Mouse (Mus musculus) cortical plate, adult 2 months (tissue): ENCODE data around the gene Pip4k2c. TPM values are rescaled to one million over a fixed set of nuclear protein-coding genes. Genes with fewer than 3 reads are reported as not detected.
"Not testable (repeated sequence)": the region's sequence is repeated elsewhere in the genome, so short reads cannot be mapped to it uniquely, and the experiment has no call there.

Experiments
- H3K27ac ChIP-seq: fragments of 200-500 bp; 2 replicates; pipeline ENCODE4 v1.5.1; 2012; ENCODE audit warnings: low read length, control low read depth, inconsistent platforms; ENCODE audit not compliant: insufficient read depth
- H3K4me1 ChIP-seq: fragments of 200-500 bp; 2 replicates; pipeline ENCODE4 v1.6.1; 2011; ENCODE audit warnings: low read length; ENCODE audit not compliant: control insufficient read depth, insufficient read depth
- H3K4me3 ChIP-seq: fragments of 200-500 bp; 2 replicates; pipeline ENCODE4 v1.5.1; 2011; ENCODE audit warnings: mild to moderate bottlenecking, low read length, control low read depth; ENCODE audit not compliant: insufficient read depth
- CTCF ChIP-seq: fragments of 200-500 bp; IDR thresholded peaks from 2 replicates; pipeline ENCODE4 v1.5.1; 2011; ENCODE audit warnings: mild to moderate bottlenecking, control low read depth, low read length; ENCODE audit not compliant: insufficient read depth; ENCODE audit errors: extremely low read depth
- POLR2A ChIP-seq: fragments of 200-500 bp; IDR thresholded peaks from 2 replicates; pipeline ENCODE4 v1.6.1; 2011; ENCODE audit warnings: mild to moderate bottlenecking, low read length, control low read depth; ENCODE audit not compliant: insufficient read depth; ENCODE audit errors: extremely low read depth
- polyA plus RNA-seq: library from polyadenylated mRNA; depleted of rRNA; stranded (reverse); fragments of >200 nt; gene quantifications from 2 replicates; pipeline ENCODE4 v1.2.3, GENCODE M21; 2012; rRNA removed

Pip4k2c gene
- polyA plus RNA-seq, 1 experiment: 116 TPM

- TF ChIP-seq CTCF (no peak), POLR2A (no peak)
- Histone ChIP-seq H3K27ac (no peak overlapping the region), H3K4me3 (no peak overlapping the region), H3K4me1 (no peaks in the 10 kb centered on the region)
These were observed 55.3 kb downstream of the Pip4k2c start for GRCm38 (mm10) chr10:127156089-127156488.

- Histone ChIP-seq H3K4me3 (no peak overlapping the region), H3K27ac (no peak overlapping the region), H3K4me1 (no peaks in the 10 kb centered on the region)
- TF ChIP-seq POLR2A (no peak), CTCF (no peak)
These were observed 56.7 kb downstream of the Pip4k2c start for GRCm38 (mm10) chr10:127154652-127155051.

- TF ChIP-seq CTCF (no peak), POLR2A (no peak)
- Histone ChIP-seq H3K4me3 (no peak overlapping the region), H3K27ac (no peak overlapping the region), H3K4me1 (no peaks in the 10 kb centered on the region)
These were observed 57.1 kb downstream of the Pip4k2c start for GRCm38 (mm10) chr10:127154241-127154640.

- H3K4me1 ChIP-seq: no peaks in the 10 kb centered on the region
- no peak overlapping the region for H3K4me3 ChIP-seq
- no peak overlapping the region for H3K27ac ChIP-seq
- TF ChIP-seq CTCF (no peak), POLR2A (no peak)
These were observed 58.1 kb downstream of the Pip4k2c start for GRCm38 (mm10) chr10:127153323-127153722.

GRCm38 (mm10) chr10:127152556-127152955 lies 58.8 kb downstream of the Pip4k2c start:
- H3K4me3 ChIP-seq, H3K27ac ChIP-seq, H3K4me1 ChIP-seq: not testable (repeated sequence)

GRCm38 (mm10) chr10:127151233-127151632 lies 60.2 kb downstream of the Pip4k2c start:
- not testable (repeated sequence) for H3K27ac ChIP-seq, H3K4me1 ChIP-seq, H3K4me3 ChIP-seq

GRCm38 (mm10) chr10:127150471-127150872 lies 60.9 kb downstream of the Pip4k2c start:
- TF ChIP-seq POLR2A (no peak), CTCF (no peak)
- H3K27ac ChIP-seq: no peak overlapping the region
- no peak overlapping the region for H3K4me3 ChIP-seq
- H3K4me1 ChIP-seq: no peaks in the 10 kb centered on the region

GRCm38 (mm10) chr10:127147135-127147534 lies 64.2 kb downstream of the Pip4k2c start:
- Histone ChIP-seq H3K4me3 (no peak overlapping the region), H3K4me1 (no peaks in the 10 kb centered on the region), H3K27ac (no peak overlapping the region)
- TF ChIP-seq POLR2A (no peak), CTCF (no peak)

Other genes with a start within 250 kb of the Pip4k2c start
- gene Ctdsp2, start 232.9 kb downstream of the Pip4k2c start, polyA plus RNA-seq: 76.5 TPM in 2 replicates
- gene Avil, start 210.9 kb downstream of the Pip4k2c start, polyA plus RNA-seq: 0.11 and 0.19 TPM in 2 replicates
- gene Tsfm, start 180.7 kb downstream of the Pip4k2c start, polyA plus RNA-seq: 34.6 and 36.2 TPM in 2 replicates
- 14.0 and 14.6 TPM in 2 replicates for gene Mettl1, start 170.2 kb downstream of the Pip4k2c start, polyA plus RNA-seq
- gene Eef1akmt3, start 170.1 kb downstream of the Pip4k2c start, polyA plus RNA-seq: 0.19 and 0.21 TPM in 2 replicates
- 0.67 and 0.78 TPM in 2 replicates for gene Cyp27b1, start 163.3 kb downstream of the Pip4k2c start, polyA plus RNA-seq
- gene March9, start 151.4 kb downstream of the Pip4k2c start, polyA plus RNA-seq: 11.8 TPM in 2 replicates
- gene Cdk4, start 148.1 kb downstream of the Pip4k2c start, polyA plus RNA-seq: 134 and 139 TPM in 2 replicates
- 81.3 and 88.3 TPM in 2 replicates for gene Tspan31, start 141.3 kb downstream of the Pip4k2c start, polyA plus RNA-seq
- gene Agap2, start 136.3 kb downstream of the Pip4k2c start, polyA plus RNA-seq: 383 and 414 TPM in 2 replicates
- gene Os9, start 90.5 kb downstream of the Pip4k2c start, polyA plus RNA-seq: 106 TPM in 2 replicates
- gene B4galnt1, start 46.4 kb downstream of the Pip4k2c start, polyA plus RNA-seq: 127 and 129 TPM in 2 replicates
- 8.7 TPM in 2 replicates for gene Slc26a10, start 30.9 kb downstream of the Pip4k2c start, polyA plus RNA-seq
- gene Arhgef25, start 21.5 kb downstream of the Pip4k2c start, polyA plus RNA-seq: 225 and 288 TPM in 2 replicates
- 371 and 407 TPM in 2 replicates for gene Dtx3, start 15.9 kb downstream of the Pip4k2c start, polyA plus RNA-seq
- gene Kif5a, start 51.8 kb upstream of the Pip4k2c start, polyA plus RNA-seq: 1,251 and 1,302 TPM in 2 replicates
- gene Dctn2, start 54.8 kb upstream of the Pip4k2c start, polyA plus RNA-seq: 304 and 309 TPM in 2 replicates
- gene Mbd6, start 77.4 kb upstream of the Pip4k2c start, polyA plus RNA-seq: 35.1 TPM in 2 replicates
- gene Mars, start 100.2 kb upstream of the Pip4k2c start, polyA plus RNA-seq: 71.6 and 75.6 TPM in 2 replicates
- 1.2 and 1.4 TPM in 2 replicates for gene Arhgap9, start 110.4 kb upstream of the Pip4k2c start, polyA plus RNA-seq
- gene Gli1, start 130.4 kb upstream of the Pip4k2c start, polyA plus RNA-seq: 2.3 and 2.6 TPM in 2 replicates
- 0.10 and 0.19 TPM in 2 replicates for gene Inhbe, start 142.8 kb upstream of the Pip4k2c start, polyA plus RNA-seq
- not detected in 2 replicates for gene Inhbc, start 158.8 kb upstream of the Pip4k2c start, polyA plus RNA-seq
- 185 and 201 TPM in 2 replicates for gene R3hdm2, start 168.7 kb upstream of the Pip4k2c start, polyA plus RNA-seq